Mouse (Mus musculus) forebrain, embryonic 14.5 days (tissue): ENCODE data around the gene Actn2. TPM values are rescaled to one million over a fixed set of nuclear protein-coding genes. Genes with fewer than 3 reads are reported as not detected.

Source experiments
- ATAC-seq: fragments of 200-750 bp; cut with Nextera tagmentation; 2 replicates; pipeline ENCODE4 v1.8.0; 2017; ENCODE audit warnings: mild to moderate bottlenecking, moderate library complexity
- DNase-seq: peaks from one replicate; pipeline ENCODE4 v3.0.0-alpha.2; 2015; ENCODE audit warnings: low spot score
- H3K27ac ChIP-seq: fragments of 300-500 bp; sonication (generic); 2 replicates; pipeline ENCODE4 v1.5.1; 2014; ENCODE audit warnings: low read depth, mild to moderate bottlenecking, control low read depth, low read length, moderate library complexity
- H3K27me3 ChIP-seq: fragments of 300-500 bp; sonication (generic); replicated peaks from 2 replicates; pipeline ENCODE4 v1.6.1; 2014; ENCODE audit warnings: low read length, control low read depth, mixed read lengths; ENCODE audit not compliant: control insufficient read depth, insufficient read depth
- H3K36me3 ChIP-seq: fragments of 300-500 bp; sonication (generic); 2 replicates; pipeline ENCODE4 v1.6.1; 2014; ENCODE audit warnings: low read length, control low read depth; ENCODE audit not compliant: control insufficient read depth, insufficient read depth
- H3K4me1 ChIP-seq: fragments of 300-500 bp; sonication (generic); 2 replicates; pipeline ENCODE4 v1.6.1; 2014; ENCODE audit warnings: antibody characterized with exemption, low read length, control low read depth; ENCODE audit not compliant: control insufficient read depth, insufficient read depth
- H3K4me2 ChIP-seq: fragments of 300-500 bp; sonication (generic); 2 replicates; pipeline ENCODE4 v1.6.1; 2014; ENCODE audit warnings: mild to moderate bottlenecking, control low read depth, low read length
- H3K4me3 ChIP-seq: fragments of 300-500 bp; sonication (generic); 2 replicates; pipeline ENCODE4 v1.5.1; 2014; ENCODE audit warnings: low read depth, low read length, control low read depth
- H3K9ac ChIP-seq: fragments of 300-500 bp; sonication (generic); 2 replicates; pipeline ENCODE4 v1.6.1; 2014; ENCODE audit warnings: mild to moderate bottlenecking, low read length, control low read depth, moderate library complexity
- H3K9me3 ChIP-seq: fragments of 300-500 bp; sonication (generic); replicated peaks from 2 replicates; pipeline ENCODE4 v1.6.1; 2016; ENCODE audit warnings: low read length, control low read depth, mixed read lengths; ENCODE audit not compliant: control insufficient read depth
- WGBS: fragments of 180-500 bp; shearing (Covaris S2); extraction: QIAGEN DNeasy Blood & Tissue Kit; methylation state at CpG from one replicate; pipeline ENCODE4 v1.1.7; 2014; 5-methylcytosine and 5-hydroxymethylcytosine counted together
- polyA plus RNA-seq: library from polyadenylated mRNA; unstranded; fragments of >200 nt; fragmentation: Nextera tagmentation; extraction: Ambion mirVana; gene quantifications from 2 replicates; pipeline ENCODE4 v1.2.1, GENCODE M21; 2014

Gene Actn2
- polyA plus RNA-seq, 1 experiment from 2014 or later: 1.7 TPM

- no peak for ATAC-seq
- no peaks in the 10 kb centered on the region for H3K9me3 ChIP-seq
- 89% methylated on average over 11 of the region's 11 CpGs for WGBS
- H3K36me3 ChIP-seq: no peaks in the 10 kb centered on the region
- no peak overlapping the region for H3K27ac ChIP-seq
- no peak overlapping the region for H3K4me3 ChIP-seq
- no peak overlapping the region for H3K9ac ChIP-seq
- DNase-seq: no peak
- H3K4me1 ChIP-seq: no peaks in the 10 kb centered on the region
- H3K27me3 ChIP-seq: no peaks in the 10 kb centered on the region
- H3K4me2 ChIP-seq: no peak overlapping the region
Measured at GRCm38 (mm10) chr13:12284528-12284927, 56.0 kb downstream of the Actn2 start.

- Histone ChIP-seq H3K4me3 (no peak overlapping the region), H3K27me3 (no peaks in the 10 kb centered on the region), H3K27ac (no peak overlapping the region), H3K4me1 (no peaks in the 10 kb centered on the region), H3K9me3 (no peaks in the 10 kb centered on the region), H3K36me3 (no peaks in the 10 kb centered on the region), H3K9ac (no peak overlapping the region), H3K4me2 (no peak overlapping the region)
- ATAC-seq (no peak), DNase-seq (no peak)
- 83% methylated on average over 3 of the region's 3 CpGs for WGBS
Measured at GRCm38 (mm10) chr13:12283826-12284225, 56.7 kb downstream of the Actn2 start.

- no peaks in the 10 kb centered on the region for H3K27me3 ChIP-seq
- H3K27ac ChIP-seq: no peak overlapping the region
- H3K4me1 ChIP-seq: no peaks in the 10 kb centered on the region
- H3K36me3 ChIP-seq: no peaks in the 10 kb centered on the region
- WGBS: 73% methylated on average over 6 of the region's 6 CpGs
- ATAC-seq: no peak
- no peaks in the 10 kb centered on the region for H3K9me3 ChIP-seq
- no peak for DNase-seq
- no peak overlapping the region for H3K4me2 ChIP-seq
- no peak overlapping the region for H3K9ac ChIP-seq
- no peak overlapping the region for H3K4me3 ChIP-seq
Measured at GRCm38 (mm10) chr13:12274721-12275120, 65.8 kb downstream of the Actn2 start.

- no peak for ATAC-seq
Measured at GRCm38 (mm10) chr13:12274220-12274619, 66.3 kb downstream of the Actn2 start.

GRCm38 (mm10) chr13:12272953-12273352 lies 67.6 kb downstream of the Actn2 start:
- Histone ChIP-seq H3K27me3 (no peaks in the 10 kb centered on the region), H3K4me1 (no peaks in the 10 kb centered on the region), H3K36me3 (no peaks in the 10 kb centered on the region), H3K27ac (no peak overlapping the region), H3K9ac (no peak overlapping the region), H3K4me3 (no peak overlapping the region), H3K9me3 (no peaks in the 10 kb centered on the region), H3K4me2 (no peak overlapping the region)
- no peak for ATAC-seq
- WGBS: 57% methylated on average over 3 of the region's 3 CpGs
- peak; percentile 46 for DNase-seq

More at GRCm38 (mm10) chr13:12274220-12274619, 66.3 kb downstream of the Actn2 start:
- H3K4me1 ChIP-seq: no peaks in the 10 kb centered on the region
- no peak for DNase-seq
- no peak overlapping the region for H3K4me2 ChIP-seq
- no peaks in the 10 kb centered on the region for H3K9me3 ChIP-seq
- H3K36me3 ChIP-seq: no peaks in the 10 kb centered on the region
- no peak overlapping the region for H3K4me3 ChIP-seq
- 88% methylated on average over 4 of the region's 4 CpGs for WGBS
- no peaks in the 10 kb centered on the region for H3K27me3 ChIP-seq
- H3K9ac ChIP-seq: no peak overlapping the region
- no peak overlapping the region for H3K27ac ChIP-seq

GRCm38 (mm10) chr13:12267971-12268370 lies 72.6 kb downstream of the Actn2 start:
- DNase-seq (no peak), ATAC-seq (no peak)
- Histone ChIP-seq H3K4me1 (no peaks in the 10 kb centered on the region), H3K27ac (no peak overlapping the region), H3K4me2 (no peak overlapping the region), H3K36me3 (no peaks in the 10 kb centered on the region), H3K9me3 (no peaks in the 10 kb centered on the region), H3K27me3 (no peaks in the 10 kb centered on the region), H3K4me3 (no peak overlapping the region), H3K9ac (no peak overlapping the region)
- WGBS: 92% methylated on average over 3 of the region's 3 CpGs

- 68% methylated on average over 3 of the region's 3 CpGs for WGBS
- Histone ChIP-seq H3K4me2 (no peak overlapping the region), H3K9ac (no peak overlapping the region), H3K4me3 (no peak overlapping the region), H3K36me3 (no peaks in the 10 kb centered on the region), H3K9me3 (no peaks in the 10 kb centered on the region), H3K4me1 (no peaks in the 10 kb centered on the region), H3K27ac (no peak overlapping the region), H3K27me3 (no peaks in the 10 kb centered on the region)
- DNase-seq: no peak
- no peak for ATAC-seq
Measured at GRCm38 (mm10) chr13:12267097-12267496, 73.5 kb downstream of the Actn2 start.

- Histone ChIP-seq H3K9ac (no peak overlapping the region), H3K36me3 (no peaks in the 10 kb centered on the region), H3K27ac (no peak overlapping the region), H3K27me3 (no peaks in the 10 kb centered on the region), H3K4me1 (no peaks in the 10 kb centered on the region), H3K9me3 (no peaks in the 10 kb centered on the region), H3K4me2 (no peak overlapping the region), H3K4me3 (no peak overlapping the region)
- DNase-seq (no peak), ATAC-seq (no peak)
- WGBS: 78% methylated on average over 6 of the region's 6 CpGs
Measured at GRCm38 (mm10) chr13:12263996-12264395, 76.6 kb downstream of the Actn2 start.

- H3K4me3 ChIP-seq: no peak overlapping the region
- no peak overlapping the region for H3K4me2 ChIP-seq
- no peak for DNase-seq
- H3K9me3 ChIP-seq: no peaks in the 10 kb centered on the region
- no peaks in the 10 kb centered on the region for H3K27me3 ChIP-seq
- ATAC-seq: no peak
- H3K9ac ChIP-seq: no peak overlapping the region
- no peaks in the 10 kb centered on the region for H3K36me3 ChIP-seq
- H3K27ac ChIP-seq: no peak overlapping the region
- H3K4me1 ChIP-seq: peaks cover 5% of the 10 kb centered on the region
Measured at GRCm38 (mm10) chr13:12261505-12261904, 79.1 kb downstream of the Actn2 start.
